Mouse (Mus musculus) intestine, embryonic 15.5 days (tissue): ENCODE data around the gene Gm4881. TPM values are rescaled to one million over a fixed set of nuclear protein-coding genes. Genes with fewer than 3 reads are reported as not detected.

ENCODE experiments used
- ATAC-seq: fragments of 200-750 bp; cut with Nextera tagmentation; 2 replicates; pipeline ENCODE4 v1.8.0; 2017; ENCODE audit warnings: moderate TSS enrichment, moderate library complexity
- H3K27ac ChIP-seq: fragments of 300-500 bp; sonication (generic); 2 replicates; pipeline ENCODE4 v1.5.1; 2015; ENCODE audit warnings: mild to moderate bottlenecking, inconsistent platforms
- H3K27me3 ChIP-seq: fragments of 300-500 bp; sonication (generic); replicated peaks from 2 replicates; pipeline ENCODE4 v1.6.1; 2015; ENCODE audit warnings: inconsistent platforms
- H3K36me3 ChIP-seq: fragments of 300-500 bp; sonication (generic); 2 replicates; pipeline ENCODE4 v1.6.1; 2015; ENCODE audit warnings: inconsistent platforms
- H3K4me1 ChIP-seq: fragments of 300-500 bp; sonication (generic); replicated peaks from 2 replicates; pipeline ENCODE4 v1.6.1; 2015; ENCODE audit warnings: inconsistent platforms
- H3K4me2 ChIP-seq: fragments of 300-500 bp; sonication (generic); replicated peaks from 2 replicates; pipeline ENCODE4 v1.6.1; 2015; ENCODE audit warnings: mild to moderate bottlenecking, inconsistent platforms
- H3K4me3 ChIP-seq: fragments of 300-500 bp; sonication (generic); replicated peaks from 2 replicates; pipeline ENCODE4 v1.5.1; 2015; ENCODE audit warnings: inconsistent platforms
- H3K9ac ChIP-seq: fragments of 300-500 bp; sonication (generic); 2 replicates; pipeline ENCODE4 v1.6.1; 2015; ENCODE audit warnings: inconsistent platforms
- H3K9me3 ChIP-seq: fragments of 300-500 bp; sonication (generic); 2 replicates; pipeline ENCODE4 v1.6.1; 2016; ENCODE audit warnings: inconsistent platforms
- WGBS: fragments of 180-500 bp; shearing (Covaris S2); methylation state at CpG from one replicate; pipeline ENCODE4 v1.1.7; 2015; 5-methylcytosine and 5-hydroxymethylcytosine counted together
- polyA plus RNA-seq: library from polyadenylated mRNA; unstranded; fragments of >200 nt; fragmentation: Nextera tagmentation; extraction: Ambion mirVana; gene quantifications from 2 replicates; pipeline ENCODE4 v1.2.1, GENCODE M21; 2015

Gm4881 gene
- polyA plus RNA-seq, 1 experiment from 2014 or later: not detected

- H3K4me3 ChIP-seq: no peak overlapping the region
- WGBS: 25% methylated on average over 10 of the region's 10 CpGs
- peak; percentile 68 for ATAC-seq
- peaks cover 28% of the 10 kb centered on the region for H3K36me3 ChIP-seq
- H3K27me3 ChIP-seq: no peaks in the 10 kb centered on the region
- H3K4me2 ChIP-seq: no peak overlapping the region
- H3K27ac ChIP-seq: peak overlapping the region; percentile 58
- H3K9me3 ChIP-seq: no peaks in the 10 kb centered on the region
- H3K4me1 ChIP-seq: peaks cover 19% of the 10 kb centered on the region
- H3K9ac ChIP-seq: no peak overlapping the region
Observed at GRCm38 (mm10) chr7:24890281-24891216, 53.7 kb downstream of the Gm4881 start.

- H3K9ac ChIP-seq: no peak overlapping the region
- peaks cover 28% of the 10 kb centered on the region for H3K36me3 ChIP-seq
- no peak overlapping the region for H3K4me2 ChIP-seq
- ATAC-seq: no peak
- WGBS: 79% methylated on average over 6 of the region's 6 CpGs
- peaks cover 19% of the 10 kb centered on the region for H3K4me1 ChIP-seq
- no peaks in the 10 kb centered on the region for H3K9me3 ChIP-seq
- no peak overlapping the region for H3K4me3 ChIP-seq
- no peaks in the 10 kb centered on the region for H3K27me3 ChIP-seq
- peak overlapping the region; percentile 58 for H3K27ac ChIP-seq
Observed at GRCm38 (mm10) chr7:24889431-24890220, 54.7 kb downstream of the Gm4881 start.

GRCm38 (mm10) chr7:24887096-24887495 is 57.2 kb downstream of the Gm4881 start:
- H3K36me3 ChIP-seq: peaks cover 28% of the 10 kb centered on the region
- peaks cover 19% of the 10 kb centered on the region for H3K4me1 ChIP-seq
- H3K4me3 ChIP-seq: peak overlapping the region; percentile 99
- H3K9ac ChIP-seq: peak overlapping the region; percentile 100
- peak overlapping the region; percentile 80 for H3K4me2 ChIP-seq
- no peak for ATAC-seq
- no peaks in the 10 kb centered on the region for H3K27me3 ChIP-seq
- 63% methylated on average over 4 of the region's 4 CpGs for WGBS
- H3K27ac ChIP-seq: 0 out of 2 replicates have a peak overlapping the region, but pooled peaks have one; percentile 7
- no peaks in the 10 kb centered on the region for H3K9me3 ChIP-seq

GRCm38 (mm10) chr7:24886308-24886633 is 58.0 kb downstream of the Gm4881 start:
- H3K27ac ChIP-seq: no peak overlapping the region
- peak overlapping the region; percentile 100 for H3K9ac ChIP-seq
- WGBS: 45% methylated on average over 4 of the region's 4 CpGs
- peaks cover 19% of the 10 kb centered on the region for H3K4me1 ChIP-seq
- ATAC-seq: no peak
- no peaks in the 10 kb centered on the region for H3K9me3 ChIP-seq
- H3K4me3 ChIP-seq: peak overlapping the region; percentile 99
- H3K36me3 ChIP-seq: peaks cover 28% of the 10 kb centered on the region
- no peaks in the 10 kb centered on the region for H3K27me3 ChIP-seq
- peak overlapping the region; percentile 80 for H3K4me2 ChIP-seq

- peaks cover 28% of the 10 kb centered on the region for H3K36me3 ChIP-seq
- H3K9ac ChIP-seq: peak overlapping the region; percentile 100
- 27% methylated on average over 12 of the region's 12 CpGs for WGBS
- peak overlapping the region; percentile 80 for H3K4me2 ChIP-seq
- H3K9me3 ChIP-seq: no peaks in the 10 kb centered on the region
- peaks cover 19% of the 10 kb centered on the region for H3K4me1 ChIP-seq
- H3K4me3 ChIP-seq: peak overlapping the region; percentile 99
- ATAC-seq: no peak
- no peaks in the 10 kb centered on the region for H3K27me3 ChIP-seq
- peak overlapping the region; percentile 44 for H3K27ac ChIP-seq
Observed at GRCm38 (mm10) chr7:24885468-24886307, 58.6 kb downstream of the Gm4881 start.

- peak; percentile 1; the same call in 1 of the 2 replicates for ATAC-seq
- H3K27me3 ChIP-seq: no peaks in the 10 kb centered on the region
- H3K4me1 ChIP-seq: peaks cover 19% of the 10 kb centered on the region
- peak overlapping the region; percentile 100 for H3K9ac ChIP-seq
- under 1% methylated on average over 47 of the region's 47 CpGs for whole genome bisulfite sequencing
- H3K4me3 ChIP-seq: peak overlapping the region; percentile 99
- H3K9me3 ChIP-seq: no peaks in the 10 kb centered on the region
- H3K4me2 ChIP-seq: peak overlapping the region; percentile 80
- H3K27ac ChIP-seq: peak overlapping the region; percentile 91
- peaks cover 24% of the 10 kb centered on the region for H3K36me3 ChIP-seq
Observed at GRCm38 (mm10) chr7:24884693-24885291, 59.5 kb downstream of the Gm4881 start.

GRCm38 (mm10) chr7:24883896-24884692 is 60.2 kb downstream of the Gm4881 start, which contains the start of gene Rps19:
Gene Rps19 (plus strand): TSS chr7:24884371.
- ATAC-seq: peak; percentile 96
- Histone ChIP-seq H3K4me2 (peak within 1 kb of the TSS; percentile 80), H3K4me3 (peak within 1 kb of the TSS; percentile 99), H3K27ac (peak within 1 kb of the TSS; percentile 91), H3K27me3 (no peaks in the 10 kb centered on the region), H3K9me3 (no peaks in the 10 kb centered on the region), H3K9ac (peak within 1 kb of the TSS; percentile 100), H3K36me3 (peaks cover 18% of the 10 kb centered on the region), H3K4me1 (peaks cover 19% of the 10 kb centered on the region)
- under 1% methylated on average over 57 of the region's 57 CpGs for WGBS

GRCm38 (mm10) chr7:24882416-24883199 is 61.7 kb downstream of the Gm4881 start:
- Histone ChIP-seq H3K36me3 (peaks cover 9% of the 10 kb centered on the region; the same call in 1 of the 2 replicates), H3K4me2 (no peak overlapping the region), H3K9me3 (no peaks in the 10 kb centered on the region), H3K27me3 (no peaks in the 10 kb centered on the region), H3K4me1 (peaks cover 19% of the 10 kb centered on the region), H3K9ac (no peak overlapping the region), H3K27ac (no peak overlapping the region), H3K4me3 (no peak overlapping the region)
- 87% methylated on average over 9 of the region's 9 CpGs for WGBS
- no peak for ATAC-seq

- H3K9me3 ChIP-seq: no peaks in the 10 kb centered on the region
- H3K4me2 ChIP-seq: no peak overlapping the region
- no peak for ATAC-seq
- no peaks in the 10 kb centered on the region for H3K27me3 ChIP-seq
- no peak overlapping the region for H3K4me3 ChIP-seq
- no peaks in the 10 kb centered on the region for H3K4me1 ChIP-seq
- H3K27ac ChIP-seq: no peak overlapping the region
- H3K9ac ChIP-seq: no peak overlapping the region
- no peaks in the 10 kb centered on the region for H3K36me3 ChIP-seq
- 52% methylated on average over 2 of the region's 2 CpGs for WGBS
Observed at GRCm38 (mm10) chr7:24879620-24880019, 64.7 kb downstream of the Gm4881 start.

GRCm38 (mm10) chr7:24877588-24877987 is 66.7 kb downstream of the Gm4881 start:
- H3K4me1 ChIP-seq: no peaks in the 10 kb centered on the region
- no peak overlapping the region for H3K9ac ChIP-seq
- ATAC-seq: no peak
- H3K4me3 ChIP-seq: no peak overlapping the region
- no peak overlapping the region for H3K4me2 ChIP-seq
- no peaks in the 10 kb centered on the region for H3K27me3 ChIP-seq
- 63% methylated on average over 3 of the region's 3 CpGs for WGBS
- H3K9me3 ChIP-seq: no peaks in the 10 kb centered on the region
- no peaks in the 10 kb centered on the region for H3K36me3 ChIP-seq
- H3K27ac ChIP-seq: no peak overlapping the region
